Mouse (Mus musculus) hindbrain, postnatal 0 days (tissue): ENCODE data around the gene Nup210l. TPM values are rescaled to one million over a fixed set of nuclear protein-coding genes. Genes with fewer than 3 reads are reported as not detected.
"Not testable (repeated sequence)": the region's sequence is repeated elsewhere in the genome, so short reads cannot be mapped to it uniquely, and the experiment has no call there.

Experiments used
- ATAC-seq: fragments of 200-750 bp; cut with Nextera tagmentation; 2 replicates; pipeline ENCODE4 v1.8.0; 2017; ENCODE audit warnings: mild to moderate bottlenecking, moderate TSS enrichment, moderate library complexity
- DNase-seq: peaks from one replicate; pipeline ENCODE4 v3.0.0-alpha.2; 2015; ENCODE audit warnings: low spot score
- H3K27ac ChIP-seq: fragments of 300-500 bp; sonication (generic); 2 replicates; pipeline ENCODE4 v1.5.1; 2014; ENCODE audit warnings: mild to moderate bottlenecking
- H3K27me3 ChIP-seq: fragments of 300-500 bp; sonication (generic); 2 replicates; pipeline ENCODE4 v1.6.1; 2014; ENCODE audit warnings: low read length, mixed read lengths; ENCODE audit not compliant: insufficient read depth
- H3K36me3 ChIP-seq: fragments of 300-500 bp; sonication (generic); 2 replicates; pipeline ENCODE4 v1.6.1; 2014; ENCODE audit warnings: low read length, mixed read lengths; ENCODE audit not compliant: insufficient read depth
- H3K4me1 ChIP-seq: fragments of 300-500 bp; sonication (generic); 2 replicates; pipeline ENCODE4 v1.6.1; 2014; ENCODE audit warnings: antibody characterized with exemption, low read length, mixed read lengths; ENCODE audit not compliant: insufficient read depth
- H3K4me2 ChIP-seq: fragments of 300-500 bp; sonication (generic); 2 replicates; pipeline ENCODE4 v1.6.1; 2014; ENCODE audit warnings: low read depth, mild to moderate bottlenecking, low read length, moderate library complexity, mixed read lengths
- H3K4me3 ChIP-seq: fragments of 300-500 bp; sonication (generic); 2 replicates; pipeline ENCODE4 v1.5.1; 2014; ENCODE audit warnings: low read length
- H3K9ac ChIP-seq: fragments of 300-500 bp; sonication (generic); replicated peaks from 2 replicates; pipeline ENCODE4 v1.6.1; 2014; ENCODE audit warnings: mild to moderate bottlenecking, low read length, moderate library complexity, mixed read lengths
- H3K9me3 ChIP-seq: fragments of 300-500 bp; sonication (generic); 2 replicates; pipeline ENCODE4 v1.6.1; 2016; ENCODE audit warnings: low read length, mixed read lengths
- CTCF ChIP-seq: IDR thresholded peaks from 2 replicates; pipeline ENCODE4 v1.5.1; 2016; ENCODE audit warnings: antibody characterized with exemption, control low read depth, low read depth
- WGBS: fragments of 180-500 bp; shearing (Covaris S2); extraction: QIAGEN DNeasy Blood & Tissue Kit; methylation state at CpG from one replicate; pipeline ENCODE4 v1.1.7; 2014; 5-methylcytosine and 5-hydroxymethylcytosine counted together
- polyA plus RNA-seq: library from polyadenylated mRNA; unstranded; fragments of >200 nt; fragmentation: Nextera tagmentation; extraction: Ambion mirVana; gene quantifications from 2 replicates; pipeline ENCODE4 v1.2.1, GENCODE M21; 2015
- total RNA-seq: library from RNA; depleted of rRNA; stranded (reverse); fragments of >200 nt; gene quantifications from 2 replicates; pipeline ENCODE4 v1.2.3, GENCODE M21; 2014

The Nup210l gene
- total and polyA plus RNA-seq, 2 experiments from 2014 or later, result 0.11 to 0.52 TPM

- Histone ChIP-seq H3K36me3 (no peaks in the 10 kb centered on the region), H3K9ac (no peak overlapping the region), H3K9me3 (no peaks in the 10 kb centered on the region), H3K27ac (no peak overlapping the region), H3K4me2 (no peak overlapping the region), H3K27me3 (no peaks in the 10 kb centered on the region), H3K4me1 (peaks cover 10% of the 10 kb centered on the region), H3K4me3 (no peak overlapping the region)
- no peak for ATAC-seq
- WGBS, result 89% methylated on average over 6 of the region's 6 CpGs
- TF ChIP-seq CTCF, result no peak
- DNase-seq, result no peak
Measured at GRCm38 (mm10) chr3:90250791-90251190, 146.9 kb downstream of the Nup210l start.

GRCm38 (mm10) chr3:90251731-90252226 lies 147.8 kb downstream of the Nup210l start:
- H3K27ac ChIP-seq, H3K9ac ChIP-seq, H3K9me3 ChIP-seq, H3K4me2 ChIP-seq, H3K4me1 ChIP-seq, H3K4me3 ChIP-seq, H3K36me3 ChIP-seq, H3K27me3 ChIP-seq, ATAC-seq, DNase-seq: not testable (repeated sequence)
- 93% methylated on average over 10 of the region's 12 CpGs for WGBS

- H3K27me3 ChIP-seq, ATAC-seq, H3K27ac ChIP-seq, H3K9ac ChIP-seq, H3K4me3 ChIP-seq, H3K9me3 ChIP-seq, H3K4me1 ChIP-seq, DNase-seq, H3K4me2 ChIP-seq, H3K36me3 ChIP-seq: not testable (repeated sequence)
- 84% methylated on average over 2 of the region's 2 CpGs for WGBS
Measured at GRCm38 (mm10) chr3:90252659-90253058, 148.7 kb downstream of the Nup210l start.

- not testable (repeated sequence) for H3K9me3 ChIP-seq, H3K4me3 ChIP-seq, H3K36me3 ChIP-seq, ATAC-seq, H3K9ac ChIP-seq, H3K4me2 ChIP-seq, DNase-seq, H3K27me3 ChIP-seq, H3K4me1 ChIP-seq
- H3K27ac ChIP-seq, result peak overlapping the region; percentile 89; the same call in 1 of the 2 replicates
- 91% methylated on average over 1 of the region's 1 CpGs for WGBS
Measured at GRCm38 (mm10) chr3:90253174-90253573, 149.2 kb downstream of the Nup210l start.

GRCm38 (mm10) chr3:90253653-90254418 lies 149.9 kb downstream of the Nup210l start, which contains the start of gene Crtc2:
Gene Crtc2 (plus strand): TSS chr3:90254163.
- Histone ChIP-seq H3K9ac (peak within 1 kb of the TSS; percentile 90), H3K27ac (peak within 1 kb of the TSS; percentile 89), H3K4me3 (peak within 1 kb of the TSS; percentile 97), H3K36me3 (peaks cover 12% of the 10 kb centered on the region), H3K4me1 (peaks cover 5% of the 10 kb centered on the region), H3K4me2 (peak within 1 kb of the TSS; percentile 89), H3K9me3 (no peaks in the 10 kb centered on the region), H3K27me3 (no peaks in the 10 kb centered on the region)
- WGBS, result 0% methylated on average over 38 of the region's 40 CpGs
- DNase-seq (peak; percentile 98), ATAC-seq (peak; percentile 97)
- TF ChIP-seq CTCF, result no peak

- Histone ChIP-seq H3K27ac (peak overlapping the region; percentile 89), H3K4me3 (peak overlapping the region; percentile 97), H3K36me3 (peaks cover 19% of the 10 kb centered on the region), H3K4me2 (peak overlapping the region; percentile 89), H3K4me1 (peaks cover 5% of the 10 kb centered on the region), H3K9ac (peak overlapping the region; percentile 90), H3K27me3 (no peaks in the 10 kb centered on the region), H3K9me3 (no peaks in the 10 kb centered on the region)
- DNase-seq, result no peak
- no peak for TF ChIP-seq CTCF
- under 1% methylated on average over 41 of the region's 41 CpGs for WGBS
- ATAC-seq, result no peak; the same call in 1 of the 2 replicates
Measured at GRCm38 (mm10) chr3:90254419-90255193, 150.7 kb downstream of the Nup210l start.
